ENCODE assay signal across 8 mouse cellular contexts in genomic region chr10:43740204-43740865, GRCm38 (mm10).
DNase-seq lines count a peak whose midpoint lies in the region; ATAC-seq and TF ChIP-seq lines count a peak whose summit lies in the region.

No protein-coding gene starts in this region.

- dilution Hi-C loops in CH12.LX (cut with MboI; ENCODE audit: extremely low pct_ligation_motif_present, extremely low pct_unique_long_range_greater_than_20kb, low sequenced_read_pairs) = no loop called here

- TF ChIP-seq CTCF in CH12.LX (conservative IDR thresholded peaks at IDR 0.05 in 1 of 2, IDR thresholded peaks at IDR 0.05 in 1 of 2; ENCODE audit: low read depth in 2 of 2, low read length in 2 of 2) = no peak

- peaks cover 19% of the 10 kb centered on the region for H3K79me2 ChIP-seq in CH12.LX (replicated peaks; ENCODE audit: control insufficient read depth, extremely low read depth, insufficient read depth, poor library complexity, severe bottlenecking)

- 27% methylated on average over 13 of the region's 13 CpGs for WGBS in midbrain, embryonic 13.5 days

- H3K4me2 ChIP-seq in CH12.LX (ENCODE audit: insufficient read depth, low read depth, poor library complexity, severe bottlenecking) = peak overlapping the region; percentile 93
- peak overlapping the region; percentile 33 for H3K4me2 ChIP-seq in midbrain, embryonic 13.5 days (replicated peaks)

- TF ChIP-seq RAD21 in CH12.LX (IDR thresholded peaks at IDR 0.05; ENCODE audit: low read depth, low read length) = no peak

- ATAC-seq in midbrain, embryonic 13.5 days = peak; percentile 70

- H3K27me3 ChIP-seq in CH12.LX (replicated peaks) = no peaks in the 10 kb centered on the region
- no peaks in the 10 kb centered on the region for H3K27me3 ChIP-seq in midbrain, embryonic 13.5 days

- TF ChIP-seq EP300 in CH12.LX (IDR thresholded peaks at IDR 0.05; ENCODE audit: low read length) = peak; percentile 70

- TF ChIP-seq POLR2A in CH12.LX (IDR thresholded peaks at IDR 0.05; ENCODE audit: low read depth, low read length) = peak; percentile 60; the same call in 1 of the 2 replicates

- peaks cover 6% of the 10 kb centered on the region for H3K9me3 ChIP-seq in CH12.LX (replicated peaks; ENCODE audit: low read length)
- H3K9me3 ChIP-seq in midbrain, embryonic 13.5 days = no peaks in the 10 kb centered on the region

- peaks cover 0 to 19% of the 10 kb centered on the region in 2 experiments for H3K36me3 ChIP-seq in CH12.LX (replicated peaks in 1 of 2; ENCODE audit: control insufficient read depth in 1 of 2, insufficient read depth in 1 of 2, low read length in 1 of 2)
- H3K36me3 ChIP-seq in midbrain, embryonic 13.5 days = no peaks in the 10 kb centered on the region

- H3K4me1 ChIP-seq in CH12.LX (ENCODE audit: control insufficient read depth in 1 of 2, insufficient read depth in 2 of 2) = peaks cover 27 to 48% of the 10 kb centered on the region in 2 experiments
- H3K4me1 ChIP-seq in midbrain, embryonic 13.5 days (replicated peaks) = peaks cover 32% of the 10 kb centered on the region

- peak overlapping the region; percentile 94 for H3K27ac ChIP-seq in CH12.LX (ENCODE audit: insufficient read depth, low read depth)
- peak overlapping the region; percentile 56 for H3K27ac ChIP-seq in midbrain, embryonic 13.5 days

- peak; percentile 92 for DNase-seq in CH12.LX (ENCODE audit: extremely low read depth)
- peak; percentile 72 for DNase-seq in T-cell, adult 2 months (ENCODE audit: low spot score)
- peak; percentile 12 to 45 for DNase-seq in frontal cortex, adult 2 months (ENCODE audit: extremely low spot score in 1 of 2, low spot score in 1 of 2)
- peak; percentile 12 to 26 for DNase-seq in layer of hippocampus, postnatal 25 days (ENCODE audit: extremely low spot score in 1 of 2, low spot score in 1 of 2)
- peak; percentile 46 for DNase-seq in telencephalon, adult 2 months (ENCODE audit: low read depth, low spot score)
- no peak for DNase-seq in kidney, postnatal 25 days
- DNase-seq in urinary bladder, postnatal 4 days (ENCODE audit: low spot score in 2 of 2) = no peak

- peak overlapping the region; percentile 88 for H3K9ac ChIP-seq in CH12.LX (ENCODE audit: insufficient read depth, low read depth)
- H3K9ac ChIP-seq in midbrain, embryonic 13.5 days (replicated peaks) = no peak overlapping the region

- peak overlapping the region; percentile 44 to 63 (median 52) for H3K4me3 ChIP-seq in CH12.LX (replicated peaks in 1 of 3; ENCODE audit: low read depth in 2 of 3, low read length in 2 of 3, poor library complexity in 1 of 3)
- no peak overlapping the region for H3K4me3 ChIP-seq in midbrain, embryonic 13.5 days (replicated peaks)

- in situ Hi-C loops in CH12.LX (cut with MboI; ENCODE audit: low pct_ligation_motif_present, low pct_unique_long_range_greater_than_20kb, low sequenced_read_pairs) = loop anchor here (5.0 kb wide), 3 partner anchors 82 to 177 kb away; partner anchors contain the start of gene Cd24a

TF ChIP-seq in CH12.LX, 34 proteins besides CTCF, POLR2A, EP300 and RAD21:
- TF ChIP-seq ZC3H11A (IDR thresholded peaks at IDR 0.05; ENCODE audit: low read depth, low read length) (no peak), SIN3A (IDR thresholded peaks at IDR 0.05; ENCODE audit: low read length) (peak; percentile 80; the same call in 1 of the 2 replicates), TBP (conservative IDR thresholded peaks at IDR 0.05; ENCODE audit: low read depth, low read length) (peak; percentile 93), TCF12 (IDR thresholded peaks at IDR 0.05; ENCODE audit: low read depth, low read length) (peak; percentile 92), JUN (IDR thresholded peaks at IDR 0.05; ENCODE audit: insufficient read depth, low read depth, low read length) (peak; percentile 88), POLR2AphosphoS2 (IDR thresholded peaks at IDR 0.05; ENCODE audit: low read depth, low read length) (no peak; the same call in 1 of the 2 replicates), JUND (conservative IDR thresholded peaks at IDR 0.05; ENCODE audit: low read depth, low read length) (peak; percentile 90), USF1 (IDR thresholded peaks at IDR 0.05; ENCODE audit: low read depth, low read length) (no peak), BHLHE40 (IDR thresholded peaks at IDR 0.05; ENCODE audit: low read depth, low read length) (peak; percentile 63), MEF2A (IDR thresholded peaks at IDR 0.05; ENCODE audit: borderline replicate concordance, low read depth, low read length) (peak; percentile 65; the same call in 1 of the 2 replicates), HCFC1 (IDR thresholded peaks at IDR 0.05; ENCODE audit: low read depth, low read length) (peak; percentile 61), ETS1 (conservative IDR thresholded peaks at IDR 0.05; ENCODE audit: low read depth, low read length) (peak; percentile 89), SMC3 (IDR thresholded peaks at IDR 0.05; ENCODE audit: low read depth, low read length) (peak; percentile 3; the same call in 1 of the 2 replicates), UBTF (IDR thresholded peaks at IDR 0.05; ENCODE audit: low read depth, low read length) (no peak), MAZ (IDR thresholded peaks at IDR 0.05; ENCODE audit: low read depth, low read length) (no peak), MYC (IDR thresholded peaks at IDR 0.05; ENCODE audit: low read depth, low read length) (peak; percentile 29; the same call in 1 of the 2 replicates), CHD2 (IDR thresholded peaks at IDR 0.05; ENCODE audit: low read length) (no peak), IRF4 (IDR thresholded peaks at IDR 0.05; ENCODE audit: low read depth, low read length) (peak; percentile 63), KAT2A (IDR thresholded peaks at IDR 0.05; ENCODE audit: insufficient replicate concordance, low read length) (no peak), MXI1 (IDR thresholded peaks at IDR 0.05; ENCODE audit: low read depth, low read length) (peak; percentile 66), USF2 (conservative IDR thresholded peaks at IDR 0.05; ENCODE audit: low read depth, low read length) (no peak; the same call in none of the 2 replicates)

Comparison
In these comparisons a context has a peak if more than half of its experiments do, and no peak if none do; other contexts are left out.
1. DNase-seq: peak in CH12.LX (single experiment), T-cell, adult 2 months (single experiment), frontal cortex, adult 2 months (2 of 2), layer of hippocampus, postnatal 25 days (2 of 2) and telencephalon, adult 2 months (single experiment); none in kidney, postnatal 25 days (0 of 2) and urinary bladder, postnatal 4 days (0 of 2).